Mouse (Mus musculus) lung, postnatal 36 days (tissue): ENCODE data around the gene Otos.

ENCODE experiments used
- DNase-seq: peaks from one replicate; pipeline ENCODE4 v3.0.0; 2022; ENCODE audit warnings: mixed read lengths

The Otos gene

DNA sequence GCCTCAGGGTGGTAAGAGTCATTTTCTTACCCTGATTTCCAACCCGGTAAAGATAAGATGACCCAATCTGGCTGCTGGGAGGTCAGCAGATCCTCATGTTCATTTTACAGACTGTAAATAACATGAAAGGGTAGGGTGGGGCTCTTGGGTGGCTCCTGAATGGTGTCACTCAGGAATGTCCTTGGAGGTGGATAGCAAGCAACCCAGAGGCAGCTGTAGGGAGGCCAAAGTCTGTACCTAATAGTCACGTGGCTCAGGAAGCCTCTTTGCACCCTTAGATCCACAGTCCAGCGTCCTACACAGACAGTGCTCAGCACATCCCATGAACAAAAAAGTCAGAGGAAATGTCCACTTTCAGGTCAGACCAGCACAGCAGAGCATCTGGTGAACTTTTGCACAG is 52.6 kb downstream of the Otos start:
- no peak for DNase-seq
